Mouse (Mus musculus) myocyte (in vitro differentiated cells): Measurements from ENCODE around the gene Fam213a.

ENCODE experiments used
- E2F4 ChIP-seq: IDR thresholded peaks from one replicate; pipeline ENCODE4 v1.6.1; 2011; ENCODE audit warnings: mild to moderate bottlenecking, control low read depth, moderate library complexity; ENCODE audit not compliant: insufficient read depth
- MAX ChIP-seq: IDR thresholded peaks from one replicate; pipeline ENCODE4 v1.6.1; 2011; ENCODE audit warnings: low read depth, mild to moderate bottlenecking, control low read depth
- MYOD1 ChIP-seq, 3 experiments: IDR thresholded peaks; one replicate each; pipeline ENCODE4 v1.6.1; 2011; ENCODE audit warnings: control low read depth in 2 of 3, low read depth in 2 of 3, mild to moderate bottlenecking in 2 of 3, moderate library complexity in 1 of 3; ENCODE audit not compliant: insufficient read length in 2 of 3, control insufficient read depth in 1 of 3
- MYOG ChIP-seq, 3 experiments: IDR thresholded peaks; one replicate each; pipeline ENCODE4 v1.6.1; 2011; ENCODE audit warnings: control low read depth in 2 of 3, low read depth in 2 of 3, mild to moderate bottlenecking in 2 of 3; ENCODE audit not compliant: insufficient read length in 2 of 3, control insufficient read depth in 1 of 3, insufficient read depth in 1 of 3
- POLR2A ChIP-seq: IDR thresholded peaks from one replicate; pipeline ENCODE4 v1.6.1; 2011; ENCODE audit warnings: low read depth, mild to moderate bottlenecking, control low read depth, moderate library complexity; ENCODE audit not compliant: insufficient read length
- POLR2AphosphoS2 ChIP-seq: IDR thresholded peaks from one replicate; pipeline ENCODE4 v1.6.1; 2011; ENCODE audit warnings: low read depth, control low read depth; ENCODE audit not compliant: insufficient read length
- SRF ChIP-seq: IDR thresholded peaks from one replicate; pipeline ENCODE4 v1.6.1; 2011; ENCODE audit warnings: low read depth; ENCODE audit not compliant: control insufficient read depth, insufficient read length
- TCF12 ChIP-seq: IDR thresholded peaks from one replicate; pipeline ENCODE4 v1.6.1; 2011; ENCODE audit warnings: mild to moderate bottlenecking, control low read depth; ENCODE audit not compliant: poor library complexity, insufficient read depth, severe bottlenecking
- TCF3 ChIP-seq: IDR thresholded peaks from one replicate; pipeline ENCODE4 v1.6.1; 2011; ENCODE audit warnings: low read depth, control low read depth; ENCODE audit not compliant: insufficient read length
- USF1 ChIP-seq: IDR thresholded peaks from one replicate; pipeline ENCODE4 v1.6.1; 2011; ENCODE audit warnings: low read depth, mild to moderate bottlenecking, control low read depth, moderate library complexity

- TF ChIP-seq E2F4 (no peak), MAX (no peak), MYOG (IDR thresholded peaks at IDR 0.05; ENCODE audit: control insufficient read depth in 1 of 3, insufficient read depth in 1 of 3, insufficient read length in 2 of 3, low read depth in 2 of 3) (no peak), TCF12 (no peak), POLR2A (no peak), USF1 (no peak), POLR2AphosphoS2 (no peak), SRF (no peak), MYOD1 (IDR thresholded peaks at IDR 0.05; ENCODE audit: control insufficient read depth in 1 of 3, insufficient read length in 2 of 3, low read depth in 2 of 3) (no peak), TCF3 (no peak)
These were observed 63.6 kb downstream of the Fam213a start for GRCm38 (mm10) chr14:40949730-40950614.
